Mouse (Mus musculus) midbrain, postnatal 0 days (tissue): Measurements from ENCODE around the gene Ccndbp1. TPM values are rescaled to one million over a fixed set of nuclear protein-coding genes. Genes with fewer than 3 reads are reported as not detected.

Experiments used
- ATAC-seq: fragments of 200-750 bp; cut with Nextera tagmentation; 2 replicates; pipeline ENCODE4 v1.8.0; 2017; ENCODE audit warnings: moderate number of reproducible peaks, mild to moderate bottlenecking, moderate TSS enrichment, moderate library complexity; ENCODE audit not compliant: low FRiP score
- DNase-seq: peaks from one replicate; pipeline ENCODE4 v3.0.0-alpha.2; 2015; ENCODE audit warnings: low spot score
- H3K27ac ChIP-seq: fragments of 300-500 bp; sonication (generic); 2 replicates; pipeline ENCODE4 v1.5.1; 2014; ENCODE audit warnings: low read depth, mild to moderate bottlenecking, low read length, mixed read lengths
- H3K27me3 ChIP-seq: fragments of 300-500 bp; sonication (generic); 2 replicates; pipeline ENCODE4 v1.6.1; 2014; ENCODE audit warnings: low read length, control low read depth, mixed read lengths; ENCODE audit not compliant: insufficient read depth
- H3K36me3 ChIP-seq: fragments of 300-500 bp; sonication (generic); 2 replicates; pipeline ENCODE4 v1.6.1; 2014; ENCODE audit warnings: low read length, control low read depth, mixed read lengths; ENCODE audit not compliant: insufficient read depth
- H3K4me1 ChIP-seq: fragments of 300-500 bp; sonication (generic); 2 replicates; pipeline ENCODE4 v1.6.1; 2014; ENCODE audit warnings: mild to moderate bottlenecking, control low read depth, antibody characterized with exemption, low read length, mixed read lengths; ENCODE audit not compliant: insufficient read depth
- H3K4me2 ChIP-seq: fragments of 300-500 bp; sonication (generic); 2 replicates; pipeline ENCODE4 v1.6.1; 2014; ENCODE audit warnings: low read depth, mild to moderate bottlenecking, low read length, mixed read lengths; ENCODE audit not compliant: poor library complexity, severe bottlenecking
- H3K4me3 ChIP-seq: fragments of 300-500 bp; sonication (generic); 2 replicates; pipeline ENCODE4 v1.5.1; 2014; ENCODE audit warnings: low read depth, mild to moderate bottlenecking, low read length, moderate library complexity
- H3K9ac ChIP-seq: fragments of 300-500 bp; sonication (generic); replicated peaks from 2 replicates; pipeline ENCODE4 v1.6.1; 2014; ENCODE audit warnings: mild to moderate bottlenecking, low read length, moderate library complexity, mixed read lengths; ENCODE audit not compliant: poor library complexity, severe bottlenecking
- H3K9me3 ChIP-seq: fragments of 300-500 bp; sonication (generic); 2 replicates; pipeline ENCODE4 v1.6.1; 2016; ENCODE audit warnings: low read length, control low read depth
- CTCF ChIP-seq: IDR thresholded peaks from 2 replicates; pipeline ENCODE4 v1.5.1; 2016; ENCODE audit warnings: antibody characterized with exemption, mild to moderate bottlenecking
- WGBS: fragments of 180-500 bp; shearing (Covaris S2); extraction: QIAGEN DNeasy Blood & Tissue Kit; methylation state at CpG from one replicate; pipeline ENCODE4 v1.1.7; 2014; 5-methylcytosine and 5-hydroxymethylcytosine counted together
- polyA plus RNA-seq: library from polyadenylated mRNA; unstranded; fragments of >200 nt; fragmentation: Nextera tagmentation; extraction: Ambion mirVana; gene quantifications from 2 replicates; pipeline ENCODE4 v1.2.1, GENCODE M21; 2015
- total RNA-seq: library from RNA; depleted of rRNA; stranded (reverse); fragments of >200 nt; gene quantifications from 2 replicates; pipeline ENCODE4 v1.2.3, GENCODE M21; 2014; rRNA removed

Ccndbp1 gene
- 51.9 and 65.7 TPM in 2 replicates for total RNA-seq
- 77.8 and 79.7 TPM in 2 replicates for polyA plus RNA-seq

GRCm38 (mm10) chr2:121007925-121008663 lies at the start of gene Ccndbp1:
Ccndbp1 (plus strand) TSS chr2:121008403.
- Histone ChIP-seq H3K27ac (peak within 1 kb of the TSS; percentile 68), H3K9ac (peak within 1 kb of the TSS; percentile 64), H3K36me3 (peaks cover 5% of the 10 kb centered on the region; the same call in 1 of the 2 replicates), H3K9me3 (no peaks in the 10 kb centered on the region), H3K4me1 (peaks cover 7% of the 10 kb centered on the region; the same call in 1 of the 2 replicates), H3K27me3 (no peaks in the 10 kb centered on the region), H3K4me3 (peak within 1 kb of the TSS; percentile 85), H3K4me2 (peak within 1 kb of the TSS; percentile 79)
- ATAC-seq, result peak; percentile 95
- TF ChIP-seq CTCF, result no peak
- WGBS, result 2% methylated on average over 33 of the region's 34 CpGs
- DNase-seq, result peak; percentile 94

DNA sequence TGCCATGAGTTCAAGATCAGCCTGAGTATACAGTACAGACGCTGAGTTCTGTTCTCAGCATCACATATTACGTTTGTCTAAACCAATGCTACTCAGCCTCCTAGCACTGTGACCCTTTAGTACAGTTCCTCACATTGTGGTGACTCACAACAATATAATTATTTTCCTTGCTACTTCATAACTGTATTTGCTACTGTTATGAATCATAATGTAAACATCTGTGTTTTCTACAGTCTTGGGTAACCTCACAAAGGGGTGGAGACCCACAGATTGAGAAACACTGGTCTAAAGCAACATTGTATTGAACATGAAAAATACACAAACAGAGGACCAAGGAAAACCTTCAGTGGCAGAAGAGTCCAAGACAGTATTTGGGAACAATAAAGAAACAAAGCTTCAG lies 48.8 kb upstream of the Ccndbp1 start:
- DNase-seq (no peak), ATAC-seq (no peak)
- H3K9ac ChIP-seq, result no peak overlapping the region
- no peak overlapping the region for H3K27ac ChIP-seq
- H3K4me3 ChIP-seq, result no peak overlapping the region
- H3K4me2 ChIP-seq, result no peak overlapping the region
- no peaks in the 10 kb centered on the region for H3K4me1 ChIP-seq
- no peaks in the 10 kb centered on the region for H3K27me3 ChIP-seq
- H3K9me3 ChIP-seq, result no peaks in the 10 kb centered on the region
- H3K36me3 ChIP-seq, result 0 out of 2 replicates have a peak, but pooled peaks cover 8% of the 10 kb centered on the region
- no peak for TF ChIP-seq CTCF
- 94% methylated on average over 2 of the region's 2 CpGs for WGBS

DNA sequence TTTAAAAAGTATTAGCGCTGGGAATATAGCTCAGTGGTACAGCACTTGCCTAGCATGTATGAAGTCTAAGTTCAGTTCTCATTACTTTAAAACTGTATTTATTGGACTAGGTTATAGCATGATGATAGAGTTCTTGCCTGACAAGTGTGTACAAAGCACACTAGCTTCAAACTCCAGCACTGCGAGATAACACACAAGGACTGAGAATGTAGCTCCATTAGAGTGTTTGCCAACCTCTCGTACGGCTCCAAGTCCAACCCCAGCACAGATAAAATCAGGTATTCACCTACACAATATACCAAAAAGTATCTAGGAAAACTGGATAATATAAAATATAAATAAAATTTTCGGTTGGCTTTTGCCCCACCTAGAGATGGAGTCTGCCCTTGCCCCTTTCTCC lies 48.4 kb upstream of the Ccndbp1 start:
- Histone ChIP-seq H3K9ac (no peak overlapping the region), H3K27me3 (no peaks in the 10 kb centered on the region), H3K27ac (no peak overlapping the region), H3K9me3 (no peaks in the 10 kb centered on the region), H3K4me3 (no peak overlapping the region), H3K4me2 (no peak overlapping the region), H3K4me1 (no peaks in the 10 kb centered on the region), H3K36me3 (0 out of 2 replicates have a peak, but pooled peaks cover 5% of the 10 kb centered on the region)
- TF ChIP-seq CTCF, result no peak
- ATAC-seq (no peak), DNase-seq (no peak)
- WGBS, result 96% methylated on average over 5 of the region's 5 CpGs

DNA sequence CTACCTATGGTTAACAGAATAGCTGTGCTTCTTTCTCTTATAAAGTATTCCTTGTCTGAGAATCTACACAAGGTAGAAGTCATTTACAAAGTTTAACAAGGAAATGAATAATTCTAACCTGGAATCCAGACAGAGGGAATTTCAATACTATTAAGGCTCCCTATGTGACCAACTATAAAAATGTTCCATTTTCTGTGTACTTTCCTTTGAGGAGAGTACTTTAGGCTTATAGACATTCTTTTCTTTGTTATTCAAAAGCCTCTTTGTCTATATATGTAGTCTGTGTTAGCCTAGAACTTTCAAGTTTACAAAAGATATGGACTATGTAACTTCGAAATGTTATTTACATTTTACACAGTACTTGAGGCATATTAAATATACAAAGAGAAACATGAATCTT lies 47.9 kb upstream of the Ccndbp1 start:
- DNase-seq, result no peak
- no peak for TF ChIP-seq CTCF
- no peaks in the 10 kb centered on the region for H3K27me3 ChIP-seq
- no peak overlapping the region for H3K4me3 ChIP-seq
- no peak for ATAC-seq
- no peaks in the 10 kb centered on the region for H3K4me1 ChIP-seq
- H3K9me3 ChIP-seq, result no peaks in the 10 kb centered on the region
- H3K36me3 ChIP-seq, result 0 out of 2 replicates have a peak, but pooled peaks cover 5% of the 10 kb centered on the region
- H3K9ac ChIP-seq, result no peak overlapping the region
- no peak overlapping the region for H3K4me2 ChIP-seq
- H3K27ac ChIP-seq, result no peak overlapping the region
- WGBS, result 95% methylated on average over 1 of the region's 1 CpGs

DNA sequence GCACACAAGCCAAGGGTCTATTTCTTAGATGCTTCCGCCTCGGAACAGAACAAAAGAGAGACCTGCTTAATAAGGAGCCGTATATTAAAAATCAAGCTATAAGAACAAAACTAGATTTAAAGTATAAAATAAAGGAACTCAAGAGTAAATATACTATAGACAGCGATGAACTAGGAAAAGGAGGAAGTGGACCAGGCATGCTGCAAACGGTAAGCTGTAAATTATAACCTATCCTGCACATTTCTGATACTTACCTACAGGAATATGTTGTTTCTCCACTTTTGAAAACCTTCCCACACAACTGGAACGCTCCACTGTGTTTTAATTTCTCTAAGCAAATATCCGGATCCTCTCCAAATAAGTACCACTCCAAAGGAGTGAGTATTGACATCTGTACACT lies 45.1 kb upstream of the Ccndbp1 start:
- Histone ChIP-seq H3K27ac (no peak overlapping the region), H3K4me2 (no peak overlapping the region), H3K9ac (no peak overlapping the region), H3K27me3 (no peaks in the 10 kb centered on the region), H3K9me3 (no peaks in the 10 kb centered on the region), H3K4me1 (no peaks in the 10 kb centered on the region), H3K36me3 (0 out of 2 replicates have a peak, but pooled peaks cover 5% of the 10 kb centered on the region), H3K4me3 (no peak overlapping the region)
- DNase-seq, result no peak
- TF ChIP-seq CTCF, result no peak
- ATAC-seq, result no peak
- WGBS, result 93% methylated on average over 7 of the region's 7 CpGs

- Histone ChIP-seq H3K27ac (no peak overlapping the region), H3K27me3 (no peaks in the 10 kb centered on the region)
- TF ChIP-seq CTCF, result no peak
These were observed 42.7 kb upstream of the Ccndbp1 start for GRCm38 (mm10) chr2:120965486-120965885.

More at GRCm38 (mm10) chr2:120965486-120965885, 42.7 kb upstream of the Ccndbp1 start:
- Histone ChIP-seq H3K4me1 (peaks cover 7% of the 10 kb centered on the region; the same call in 1 of the 2 replicates), H3K36me3 (no peaks in the 10 kb centered on the region), H3K9ac (no peak overlapping the region), H3K9me3 (no peaks in the 10 kb centered on the region), H3K4me3 (no peak overlapping the region), H3K4me2 (no peak overlapping the region)
- WGBS, result 87% methylated on average over 3 of the region's 3 CpGs
- no peak for DNase-seq
- no peak for ATAC-seq
